In the genomic region with DNA sequence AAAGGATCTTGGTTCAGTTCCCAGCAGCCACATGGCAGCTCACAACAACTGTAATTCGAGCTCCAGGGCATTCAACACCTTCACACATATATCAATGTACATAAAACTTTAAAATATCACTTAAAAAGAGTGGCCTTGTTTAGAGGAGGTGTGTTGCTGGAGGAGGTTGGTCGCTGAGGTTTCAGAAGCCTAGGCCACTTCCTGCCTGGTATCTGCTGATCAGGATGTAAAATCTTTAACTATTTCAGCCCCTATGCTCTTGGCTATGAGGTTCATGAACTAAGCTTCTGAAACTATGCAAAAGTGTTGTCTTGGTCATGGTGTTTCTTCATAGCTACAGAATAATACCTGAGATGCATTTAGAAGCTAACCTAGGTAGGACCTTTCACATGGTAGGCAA, we compare ENCODE assay signal across 16 mouse cellular contexts. TPM values are rescaled to one million over a fixed set of nuclear protein-coding genes. Genes with fewer than 3 reads are reported as not detected.
A peak's percentile ranks its signal among the peaks of the same experiment; 100 is the strongest.
DNase-seq lines count a peak whose midpoint lies in the region; ATAC-seq and TF ChIP-seq lines count a peak whose summit lies in the region.
"Had no signal": no experiment of that assay in that cellular context is flagged by ENCODE, and none has a peak within 500 bp of the region (broad histone marks: within the 10 kb centered on the region; RNA-seq: fewer than 3 reads in every experiment).

No protein-coding gene starts in this region.

- peak; percentile 27 to 46 for DNase-seq in spleen, adult 2 months (ENCODE audit: low read depth in 1 of 2, low spot score in 2 of 2)
- no peak for DNase-seq in spleen, adult 12 weeks (ENCODE audit: low spot score)
- DNase-seq in G1E (ENCODE audit: low spot score): no peak
- DNase-seq in thymus, postnatal 25 days: peak; percentile 25
- no peak for DNase-seq in kidney, postnatal 10 days
- DNase-seq in ovary, postnatal 14 days (ENCODE audit: low spot score): no peak
- no peak for DNase-seq in layer of hippocampus, adult 9-10 months (ENCODE audit: low spot score)
- DNase-seq: cerebellum, adult 11 months; kidney, adult 11 months; kidney, postnatal 4 days; liver, postnatal 0 days; right cerebral cortex, postnatal 14 days had no signal

- peaks cover 15% of the 10 kb centered on the region for H3K36me3 ChIP-seq in spleen, adult 2 months (ENCODE audit: control insufficient read depth, insufficient read depth, low read length)
- peaks cover 82% of the 10 kb centered on the region for H3K36me3 ChIP-seq in G1E (replicated peaks)

- no peak overlapping the region for H3K4me3 ChIP-seq in spleen, adult 2 months (ENCODE audit: extremely low read depth, insufficient read depth, insufficient read length)
- H3K4me3 ChIP-seq in G1E (ENCODE audit: low read depth, low read length): no peak overlapping the region
- H3K4me3 ChIP-seq: forebrain, embryonic 15.5 days; hindbrain, embryonic 12.5 days; limb, embryonic 13.5 days had no signal

- no peak for TF ChIP-seq CTCF in spleen, adult 2 months (IDR thresholded peaks at IDR 0.05; ENCODE audit: extremely low read depth, insufficient read depth, insufficient read length, insufficient replicate concordance)
- no peak for TF ChIP-seq CTCF in G1E (IDR thresholded peaks at IDR 0.05; ENCODE audit: low read depth, low read length)

- H3K27me3 ChIP-seq in spleen, adult 2 months (ENCODE audit: control insufficient read depth, insufficient read depth, low read length): no peaks in the 10 kb centered on the region
- no peaks in the 10 kb centered on the region for H3K27me3 ChIP-seq in G1E (ENCODE audit: insufficient read depth, low read length)
- H3K27me3 ChIP-seq: forebrain, embryonic 15.5 days; hindbrain, embryonic 12.5 days; limb, embryonic 13.5 days had no signal

- H3K27ac ChIP-seq in spleen, adult 2 months (ENCODE audit: insufficient read depth, low read length): peak overlapping the region; percentile 56
- H3K27ac ChIP-seq: forebrain, embryonic 15.5 days; hindbrain, embryonic 12.5 days; limb, embryonic 13.5 days had no signal

- TF ChIP-seq POLR2A in spleen, adult 2 months (IDR thresholded peaks at IDR 0.05; ENCODE audit: low read depth, low read length): no peak

- ATAC-seq in G1E (ENCODE audit: extremely low read depth, insufficient number of reproducible peaks, low FRiP score, poor library complexity, severe bottlenecking): peak; percentile 35
- peak; percentile 96 for ATAC-seq in megakaryocyte, adult 5-6 weeks (ENCODE audit: poor library complexity, severe bottlenecking)
- ATAC-seq: forebrain, embryonic 15.5 days; liver, postnatal 0 days had no signal

- H3K9me3 ChIP-seq in G1E (replicated peaks): no peaks in the 10 kb centered on the region
- H3K9me3 ChIP-seq: forebrain, embryonic 15.5 days; hindbrain, embryonic 12.5 days; limb, embryonic 13.5 days had no signal

- whole genome bisulfite sequencing in spleen, adult 2 months: 5% methylated on average over 2 of the region's 2 CpGs

- peaks cover 2% of the 10 kb centered on the region; the same call in 1 of the 2 replicates for H3K4me1 ChIP-seq in spleen, adult 2 months (ENCODE audit: control insufficient read depth, insufficient read depth, insufficient read length)
- peaks cover 16% of the 10 kb centered on the region for H3K4me1 ChIP-seq in G1E (ENCODE audit: insufficient read depth, low read depth, low read length)
- H3K4me1 ChIP-seq: forebrain, embryonic 15.5 days; hindbrain, embryonic 12.5 days; limb, embryonic 13.5 days had no signal

RNA-seq across cellular contexts. Expression of a gene that starts 8.6 kb away (rescaled TPM):
- polyA plus RNA-seq in spleen, adult 2 months (2012; rRNA removed): 15.7 and 17.3 TPM in 2 replicates
- 226 and 258 TPM in 2 replicates for total RNA-seq in G1E (2014; fragmentation: Nextera tagmentation)
- total RNA-seq in G1E (2017): 330 and 370 TPM in 2 replicates
- 92.9 and 305 TPM in 2 replicates for polyA plus RNA-seq in G1E (2012)
- 111 and 122 TPM in 2 replicates for total RNA-seq in megakaryocyte, adult 5-6 weeks (2015)
- total RNA-seq in megakaryocyte, adult 5-6 weeks (2017): 101 and 117 TPM in 2 replicates

RNA-seq across cellular contexts. Expression of a gene that starts 10.2 kb away (rescaled TPM):
- 2.1 and 4.0 TPM in 2 replicates for polyA plus RNA-seq in spleen, adult 2 months (2012; rRNA removed)
- total RNA-seq in G1E (2014; fragmentation: Nextera tagmentation) (80.0 and 84.1 TPM in 2 replicates), G1E (2017) (51.5 and 68.1 TPM in 2 replicates)
- polyA plus RNA-seq in G1E (2012): 5.0 and 7.7 TPM in 2 replicates
- total RNA-seq in megakaryocyte, adult 5-6 weeks (2015): 13.0 and 18.7 TPM in 2 replicates
- 20.7 and 24.6 TPM in 2 replicates for total RNA-seq in megakaryocyte, adult 5-6 weeks (2017)

RNA-seq across cellular contexts. Expression of a gene that starts 29.1 kb away (rescaled TPM):
- 8.3 and 9.1 TPM in 2 replicates for polyA plus RNA-seq in spleen, adult 2 months (2012; rRNA removed)
- 169 and 192 TPM in 2 replicates for total RNA-seq in G1E (2014; fragmentation: Nextera tagmentation)
- total RNA-seq in G1E (2017): 100 and 122 TPM in 2 replicates
- 19.7 and 20.7 TPM in 2 replicates for polyA plus RNA-seq in G1E (2012)
- total RNA-seq in megakaryocyte, adult 5-6 weeks (2015): 29.9 and 38.7 TPM in 2 replicates
- 39.2 and 41.0 TPM in 2 replicates for total RNA-seq in megakaryocyte, adult 5-6 weeks (2017)

Comparison
In these comparisons a context has a peak if more than half of its experiments do, and no peak if none do; other contexts are left out.
1. DNase-seq: peak in spleen, adult 2 months (2 of 2) and thymus, postnatal 25 days (single experiment); none in spleen, adult 12 weeks (single experiment), G1E (single experiment), kidney, postnatal 10 days (single experiment), ovary, postnatal 14 days (single experiment) and layer of hippocampus, adult 9-10 months (single experiment).